Mouse (Mus musculus): ENCODE results near the gene Vps50.
"Not testable (repeated sequence)": the region's sequence is repeated elsewhere in the genome, so short reads cannot be mapped to it uniquely, and the experiment has no call there.

Vps50 gene

DNA sequence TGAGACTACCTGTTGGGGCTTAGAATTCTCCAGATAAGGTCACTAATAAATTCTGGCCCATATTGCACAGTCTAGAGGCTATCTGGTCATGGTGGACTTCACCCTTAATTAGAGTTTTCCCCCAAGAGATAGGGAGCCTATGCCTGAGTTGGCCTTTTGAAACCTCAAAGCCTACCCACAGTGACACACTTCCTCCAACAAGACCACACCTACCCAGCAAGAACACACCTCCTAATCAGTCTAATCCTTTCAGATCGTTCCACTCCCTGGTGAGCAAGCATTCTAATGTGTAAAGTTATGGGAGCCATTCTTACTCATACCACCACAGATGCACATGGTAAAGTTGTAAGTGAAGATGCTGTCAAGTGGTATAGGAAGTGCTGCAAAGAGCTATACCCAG lies 37.9 kb downstream of the Vps50 start:
- DNase-seq (ENCODE audit: low spot score in 2 of 2): no peak

- no peak for DNase-seq (ENCODE audit: low spot score in 2 of 2)
Observed at GRCm38 (mm10) chr6:3539470-3539869, 41.3 kb downstream of the Vps50 start.

DNA sequence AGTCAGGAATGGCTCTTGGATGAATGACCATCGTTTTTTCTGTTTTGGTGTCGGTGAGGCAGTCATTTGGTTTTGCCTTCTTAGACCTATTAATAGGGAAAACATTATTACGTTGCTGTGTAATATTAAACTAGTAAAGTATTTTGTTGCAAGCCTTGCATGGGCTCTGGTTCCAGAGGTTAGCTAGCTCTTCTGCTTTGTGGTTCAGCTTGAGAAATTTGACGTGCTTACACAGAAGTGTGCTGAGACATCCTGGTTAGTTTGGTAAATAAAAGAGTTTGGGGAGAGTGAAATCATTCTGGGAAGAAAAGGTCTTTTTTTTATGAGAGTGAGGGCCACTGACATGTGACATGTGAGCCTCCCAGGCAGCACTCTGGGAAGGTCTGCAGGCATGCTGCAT lies 45.7 kb downstream of the Vps50 start:
- no peak for DNase-seq (ENCODE audit: low spot score in 2 of 2)

DNA sequence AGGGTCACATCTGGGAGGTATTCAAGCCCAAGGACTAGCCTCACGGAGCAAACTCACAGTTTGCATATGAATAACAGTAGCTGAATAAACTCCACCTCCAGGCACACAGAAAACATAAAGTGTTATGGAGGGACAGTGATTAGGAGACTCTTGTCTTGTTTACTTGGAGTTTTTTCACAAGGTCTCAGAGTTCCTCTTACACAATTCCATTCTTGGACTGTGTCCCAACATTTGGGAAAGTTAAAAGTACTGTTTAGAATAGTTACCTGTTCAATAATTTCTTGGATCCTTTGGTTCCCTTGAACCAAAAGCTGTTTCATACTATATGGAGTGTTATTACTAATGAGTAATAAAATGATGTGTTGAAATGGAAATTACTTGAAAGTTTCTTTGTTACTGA lies 46.8 kb downstream of the Vps50 start:
- no peak for DNase-seq (ENCODE audit: low spot score in 2 of 2)

GRCm38 (mm10) chr6:3548959-3549358 lies 50.8 kb downstream of the Vps50 start:
- DNase-seq (ENCODE audit: low spot score in 2 of 2): no peak

DNA sequence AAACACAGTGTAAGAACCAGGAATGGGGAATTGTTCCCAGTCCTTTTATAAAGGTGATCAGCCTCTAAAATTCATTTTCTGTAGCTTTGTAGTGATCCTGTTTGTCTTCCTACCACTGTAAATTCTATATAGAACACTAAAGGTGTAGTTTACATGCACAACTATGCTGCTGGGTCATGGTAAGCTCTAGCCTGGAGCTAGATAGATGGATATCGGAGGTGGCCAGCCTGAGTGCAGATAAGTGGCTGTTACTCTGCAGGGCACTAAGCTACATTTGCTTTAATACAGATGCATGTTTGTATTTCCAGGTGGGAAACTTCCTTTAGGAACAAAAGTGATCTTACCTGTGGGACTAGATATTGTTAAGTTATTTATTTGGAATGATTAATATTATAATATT lies 51.8 kb downstream of the Vps50 start:
- no peak for DNase-seq (ENCODE audit: low spot score in 2 of 2)

- not testable (repeated sequence) for DNase-seq (ENCODE audit: low spot score in 2 of 2)
Observed at GRCm38 (mm10) chr6:3552681-3553080, 54.5 kb downstream of the Vps50 start.

DNA sequence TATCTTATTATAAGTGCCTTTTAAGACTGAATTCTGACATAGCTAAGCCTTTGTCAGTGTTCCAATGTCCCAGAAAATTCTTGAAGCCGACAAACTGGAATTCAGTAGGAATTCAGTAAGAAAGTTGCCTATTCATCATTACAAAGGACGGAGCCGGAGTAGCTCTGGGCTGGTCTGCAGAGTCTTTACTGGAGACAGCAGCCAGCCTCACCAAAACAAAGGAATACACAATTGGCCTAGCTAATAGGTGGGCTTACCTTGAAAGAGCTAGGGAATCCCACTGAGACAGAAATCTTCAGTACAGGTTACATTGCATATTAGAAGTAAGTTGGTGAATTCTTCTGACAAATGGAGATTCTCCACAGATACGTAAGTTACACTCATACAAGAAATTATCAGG lies 59.0 kb downstream of the Vps50 start:
- no peak for DNase-seq (ENCODE audit: low spot score in 2 of 2)

DNA sequence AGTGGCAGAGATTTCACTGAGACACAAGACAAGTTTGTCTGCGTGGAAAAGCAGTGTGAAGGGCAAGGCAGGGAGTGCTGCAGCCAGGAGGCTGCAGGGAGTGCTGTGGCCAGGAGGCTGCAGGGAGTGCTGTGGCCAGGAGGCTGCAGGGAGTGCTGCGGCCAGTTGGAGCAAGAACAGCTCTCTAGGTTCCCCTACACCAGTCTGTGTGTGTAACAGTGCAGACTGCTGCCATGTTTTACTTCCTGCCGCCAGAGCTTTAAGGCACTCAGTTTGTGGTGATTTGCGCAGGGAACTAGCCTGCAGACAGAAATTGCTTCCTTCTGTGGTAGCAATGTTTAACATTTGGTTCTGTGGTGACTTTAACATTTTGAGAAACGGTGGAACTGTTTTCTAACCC lies 61.8 kb downstream of the Vps50 start:
- DNase-seq (ENCODE audit: low spot score in 2 of 2): no peak

DNA sequence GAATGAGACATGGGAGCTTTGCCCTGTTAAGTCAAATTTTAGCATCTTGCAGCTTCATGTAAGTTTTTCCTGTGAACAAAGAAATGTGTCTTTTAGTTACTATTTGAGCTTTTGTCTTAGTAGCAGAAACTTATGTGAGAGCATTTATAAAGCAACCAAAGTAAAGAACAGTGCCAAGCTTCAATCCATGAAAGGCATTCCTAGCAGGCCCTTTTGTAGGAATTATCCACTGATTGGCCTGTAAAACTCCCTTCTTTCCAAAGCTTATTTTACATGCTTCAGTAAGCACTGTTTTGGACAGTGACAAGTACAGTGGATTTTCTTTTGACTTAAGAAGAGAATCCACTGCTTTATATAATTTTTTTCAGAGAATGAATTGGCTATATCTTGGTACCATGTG lies 64.1 kb downstream of the Vps50 start:
- no peak for DNase-seq (ENCODE audit: low spot score in 2 of 2)

DNA sequence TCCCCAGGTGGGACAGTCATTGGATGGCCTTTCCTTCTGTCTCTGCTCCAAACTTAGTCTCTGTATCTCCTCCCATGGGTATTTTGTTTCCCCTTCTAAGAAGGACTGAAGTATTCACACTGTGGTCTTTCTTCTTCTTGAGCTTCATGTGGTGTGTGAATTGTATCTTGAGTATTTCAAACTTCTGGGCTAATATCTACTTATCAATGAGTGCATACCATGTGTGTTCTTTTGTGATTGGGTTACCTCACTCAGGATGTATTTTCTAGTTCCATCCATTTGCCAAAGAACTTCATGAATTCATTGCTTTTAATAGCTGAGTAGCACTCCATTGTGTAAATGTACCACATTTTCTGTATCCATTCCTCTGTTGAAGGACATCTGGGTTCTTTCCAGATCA lies 65.9 kb downstream of the Vps50 start:
- not testable (repeated sequence) for DNase-seq (ENCODE audit: low spot score in 2 of 2)

- DNase-seq (ENCODE audit: low spot score in 2 of 2): no peak
Observed at GRCm38 (mm10) chr6:3565005-3565404, 66.8 kb downstream of the Vps50 start.

DNA sequence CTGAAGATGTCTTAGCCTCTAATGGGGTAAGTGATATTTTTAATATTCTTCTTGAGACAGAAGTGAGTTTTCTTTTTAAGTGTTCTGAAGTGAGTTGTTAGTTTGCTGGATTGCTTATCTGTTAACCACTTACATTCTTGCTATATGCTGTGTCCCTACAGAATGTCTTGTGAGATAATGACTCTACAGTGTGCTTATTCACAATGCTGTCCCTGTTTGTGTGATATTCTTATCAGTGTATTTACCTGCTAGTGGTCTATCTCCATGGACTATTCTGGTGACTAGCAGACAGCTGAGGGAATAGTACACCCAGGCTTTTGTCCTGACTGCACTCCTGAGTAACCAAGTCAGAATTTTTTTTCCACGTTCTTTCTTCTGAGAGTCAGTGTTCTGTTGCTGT lies 67.5 kb downstream of the Vps50 start:
- no peak for DNase-seq (ENCODE audit: low spot score in 2 of 2)

GRCm38 (mm10) chr6:3567071-3567610 lies 69.0 kb downstream of the Vps50 start:
- DNase-seq (ENCODE audit: low spot score in 2 of 2): no peak

DNA sequence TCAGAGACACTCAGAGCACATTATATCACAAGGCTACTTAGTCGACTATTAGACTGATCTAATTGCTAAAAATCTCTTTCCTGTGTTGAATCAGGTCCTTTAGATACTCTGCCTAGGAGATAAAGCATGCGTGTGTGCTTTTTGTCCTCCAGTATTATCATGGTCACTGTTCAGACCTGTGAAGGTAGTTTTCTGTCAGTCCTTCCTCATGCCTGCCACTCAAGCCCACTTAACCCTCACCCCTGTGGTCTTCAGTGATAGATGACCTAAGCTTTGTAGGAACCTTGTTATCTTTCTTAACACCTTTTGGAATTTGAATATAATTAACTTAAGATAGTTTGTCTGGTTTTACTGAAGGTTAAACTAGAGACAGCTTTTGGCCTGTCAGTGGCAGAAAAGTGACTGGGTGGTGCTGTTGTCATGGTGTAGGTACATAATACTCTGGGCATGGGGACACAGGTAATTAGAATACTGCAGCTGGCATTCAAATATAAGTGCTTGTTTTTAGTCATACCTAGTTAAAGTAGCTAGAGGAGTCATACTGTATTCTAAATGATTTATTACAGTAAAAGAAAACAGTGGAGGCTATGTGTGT lies 74.1 kb downstream of the Vps50 start:
- no peak for DNase-seq (ENCODE audit: low spot score in 2 of 2)

GRCm38 (mm10) chr6:3573787-3574186 lies 75.6 kb downstream of the Vps50 start:
- no peak for DNase-seq (ENCODE audit: low spot score in 2 of 2)

DNA sequence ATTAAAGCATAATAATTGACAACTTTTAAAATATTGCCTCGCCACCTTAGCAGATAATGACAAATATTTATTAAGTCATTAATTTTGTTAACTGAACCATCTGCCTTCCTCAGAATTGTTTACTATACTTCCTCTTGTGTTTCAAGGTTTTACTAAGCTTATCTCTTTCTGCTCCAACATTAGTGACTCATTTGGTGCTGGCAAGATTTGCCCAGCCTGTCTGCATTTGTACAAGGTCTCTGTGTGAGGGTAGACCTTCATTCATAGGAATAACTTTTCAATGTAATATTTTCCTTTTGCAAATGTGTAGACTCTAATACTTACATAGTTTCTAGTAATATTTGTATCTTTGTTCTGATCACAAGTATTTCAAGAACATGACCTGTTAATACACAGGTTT lies 87.2 kb downstream of the Vps50 start:
- no peak for DNase-seq (ENCODE audit: low spot score in 2 of 2)

DNA sequence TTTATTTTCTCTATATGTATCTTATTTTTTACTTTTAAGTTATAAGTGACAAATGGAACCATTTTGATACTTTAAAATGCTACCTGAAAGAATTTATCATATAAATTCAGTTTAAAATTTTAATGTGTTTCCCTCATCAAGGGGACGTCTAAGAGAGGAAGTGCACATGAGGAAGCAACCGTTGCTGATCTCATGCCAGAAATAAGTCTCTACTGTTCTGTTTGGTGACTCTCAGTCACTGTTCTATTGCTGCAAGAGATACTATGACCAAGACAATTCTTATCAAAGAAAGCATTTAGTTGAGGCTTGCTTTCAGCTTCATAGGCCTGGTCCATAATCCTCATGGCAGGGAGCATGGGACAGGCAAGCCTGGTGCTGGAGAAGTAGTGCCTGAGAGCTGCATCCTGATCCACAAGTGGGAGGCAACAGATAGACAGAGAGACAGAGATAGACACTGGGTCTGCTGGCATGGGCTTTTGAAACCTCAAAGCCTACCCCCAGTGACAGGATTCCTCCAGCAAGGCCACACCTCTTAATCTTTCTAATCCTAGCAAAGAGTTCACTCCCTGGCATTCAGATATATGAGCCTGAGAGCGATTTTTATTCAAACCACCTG lies 92.2 kb downstream of the Vps50 start:
- no peak for DNase-seq (ENCODE audit: low spot score in 2 of 2)

DNA sequence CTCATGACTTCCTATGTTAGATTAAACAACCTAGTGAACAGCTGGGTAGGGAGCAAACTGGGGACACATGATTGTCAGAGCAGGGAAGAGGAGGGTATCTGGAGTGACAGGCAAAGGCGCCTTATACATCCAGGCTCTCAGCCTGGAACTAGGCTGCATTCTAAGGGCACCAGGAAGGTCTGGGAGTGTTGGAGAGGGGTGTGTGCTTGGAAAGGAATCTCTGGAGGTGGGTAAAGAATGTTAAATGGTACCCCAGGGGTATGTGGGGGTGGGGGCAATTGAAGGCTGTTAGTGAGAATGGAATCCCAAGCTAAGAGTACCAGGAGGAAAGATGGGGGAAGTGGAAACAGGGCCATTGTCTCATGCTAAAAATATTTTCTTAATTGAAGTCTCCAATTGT lies 96.1 kb downstream of the Vps50 start:
- no peak for DNase-seq (ENCODE audit: low spot score in 2 of 2)

DNA sequence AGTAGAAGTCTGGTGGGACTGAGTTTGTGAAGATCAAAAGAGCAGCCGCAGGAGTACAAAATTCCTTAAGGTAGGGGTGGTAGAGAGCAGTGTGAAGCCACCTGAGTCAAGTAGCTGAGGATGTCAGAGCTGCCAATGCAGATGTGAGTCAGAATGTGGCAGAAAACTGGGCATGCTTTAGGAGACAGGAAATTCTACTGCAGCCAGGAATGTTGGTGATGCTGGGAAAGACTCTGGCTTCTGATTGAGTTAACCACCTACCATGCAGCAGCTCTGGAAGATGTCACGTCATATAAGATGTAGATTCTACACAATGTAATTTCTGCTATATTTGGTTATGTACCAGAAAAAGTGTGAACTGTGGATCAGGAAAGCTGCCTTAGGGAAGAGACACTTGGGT lies 114.6 kb downstream of the Vps50 start:
- DNase-seq (ENCODE audit: low spot score in 2 of 2): no peak

- not testable (repeated sequence) for DNase-seq (ENCODE audit: low spot score in 2 of 2)
Observed at GRCm38 (mm10) chr6:3620428-3621387, 122.5 kb downstream of the Vps50 start.
